Mouse (Mus musculus) hindbrain, embryonic 15.5 days (tissue): ENCODE results near the gene Plcb4. TPM values are rescaled to one million over a fixed set of nuclear protein-coding genes. Genes with fewer than 3 reads are reported as not detected.

Experiments
- ATAC-seq: fragments of 200-750 bp; cut with Nextera tagmentation; 2 replicates; pipeline ENCODE4 v1.8.0; 2017; ENCODE audit warnings: low read depth, moderate number of reproducible peaks, moderate TSS enrichment; ENCODE audit not compliant: low FRiP score
- H3K27ac ChIP-seq: fragments of 300-500 bp; sonication (generic); replicated peaks from 2 replicates; pipeline ENCODE4 v1.5.1; 2015; ENCODE audit warnings: mild to moderate bottlenecking, inconsistent platforms
- H3K27me3 ChIP-seq: fragments of 300-500 bp; sonication (generic); 2 replicates; pipeline ENCODE4 v1.6.1; 2015; ENCODE audit warnings: control low read depth, inconsistent platforms
- H3K36me3 ChIP-seq: fragments of 300-500 bp; sonication (generic); 2 replicates; pipeline ENCODE4 v1.6.1; 2015; ENCODE audit warnings: control low read depth, inconsistent platforms
- H3K4me1 ChIP-seq: fragments of 300-500 bp; sonication (generic); replicated peaks from 2 replicates; pipeline ENCODE4 v1.6.1; 2015; ENCODE audit warnings: control low read depth, inconsistent platforms
- H3K4me2 ChIP-seq: fragments of 300-500 bp; sonication (generic); 2 replicates; pipeline ENCODE4 v1.6.1; 2015; ENCODE audit warnings: moderate library complexity, mild to moderate bottlenecking, inconsistent platforms
- H3K4me3 ChIP-seq: fragments of 300-500 bp; sonication (generic); 2 replicates; pipeline ENCODE4 v1.5.1; 2015; ENCODE audit warnings: mild to moderate bottlenecking, inconsistent platforms
- H3K9ac ChIP-seq: fragments of 300-500 bp; sonication (generic); 2 replicates; pipeline ENCODE4 v1.6.1; 2015; ENCODE audit warnings: inconsistent platforms
- H3K9me3 ChIP-seq: fragments of 300-500 bp; sonication (generic); 2 replicates; pipeline ENCODE4 v1.6.1; 2016; ENCODE audit warnings: control low read depth, inconsistent platforms
- WGBS: fragments of 180-500 bp; shearing (Covaris S2); methylation state at CpG from one replicate; pipeline ENCODE4 v1.1.7; 2015; 5-methylcytosine and 5-hydroxymethylcytosine counted together
- polyA plus RNA-seq: library from polyadenylated mRNA; unstranded; fragments of >200 nt; fragmentation: Nextera tagmentation; extraction: Ambion mirVana; gene quantifications from 2 replicates; pipeline ENCODE4 v1.2.1, GENCODE M21; 2015

Plcb4 gene
- polyA plus RNA-seq, 1 experiment from 2014 or later, result 46.1 TPM

GRCm38 (mm10) chr2:135993314-135993713 lies 334.5 kb downstream of the Plcb4 start:
- whole genome bisulfite sequencing, result 88% methylated on average over 11 of the region's 11 CpGs
- H3K27me3 ChIP-seq, result no peaks in the 10 kb centered on the region
- no peak for ATAC-seq
- H3K4me1 ChIP-seq, result peaks cover 12% of the 10 kb centered on the region
- H3K4me3 ChIP-seq, result no peak overlapping the region
- no peak overlapping the region for H3K9ac ChIP-seq
- H3K4me2 ChIP-seq, result no peak overlapping the region
- 0 out of 2 replicates have a peak, but pooled peaks cover 4% of the 10 kb centered on the region for H3K36me3 ChIP-seq
- H3K27ac ChIP-seq, result no peak overlapping the region
- no peaks in the 10 kb centered on the region for H3K9me3 ChIP-seq

- Histone ChIP-seq H3K9ac (no peak overlapping the region), H3K4me1 (peaks cover 14% of the 10 kb centered on the region), H3K4me2 (no peak overlapping the region), H3K4me3 (no peak overlapping the region), H3K9me3 (no peaks in the 10 kb centered on the region), H3K27ac (no peak overlapping the region), H3K27me3 (no peaks in the 10 kb centered on the region), H3K36me3 (0 out of 2 replicates have a peak, but pooled peaks cover 4% of the 10 kb centered on the region)
- no peak for ATAC-seq
- 92% methylated on average over 4 of the region's 4 CpGs for WGBS
Measured at GRCm38 (mm10) chr2:135995196-135995595, 336.4 kb downstream of the Plcb4 start.

- no peaks in the 10 kb centered on the region for H3K27me3 ChIP-seq
- H3K9me3 ChIP-seq, result no peaks in the 10 kb centered on the region
- no peak overlapping the region for H3K9ac ChIP-seq
- H3K4me1 ChIP-seq, result peaks cover 14% of the 10 kb centered on the region
- no peak overlapping the region for H3K4me3 ChIP-seq
- 0 out of 2 replicates have a peak, but pooled peaks cover 4% of the 10 kb centered on the region for H3K36me3 ChIP-seq
- ATAC-seq, result no peak
- peak overlapping the region; percentile 68 for H3K27ac ChIP-seq
- WGBS, result 79% methylated on average over 6 of the region's 6 CpGs
- no peak overlapping the region for H3K4me2 ChIP-seq
Measured at GRCm38 (mm10) chr2:135996936-135997335, 338.1 kb downstream of the Plcb4 start.

DNA sequence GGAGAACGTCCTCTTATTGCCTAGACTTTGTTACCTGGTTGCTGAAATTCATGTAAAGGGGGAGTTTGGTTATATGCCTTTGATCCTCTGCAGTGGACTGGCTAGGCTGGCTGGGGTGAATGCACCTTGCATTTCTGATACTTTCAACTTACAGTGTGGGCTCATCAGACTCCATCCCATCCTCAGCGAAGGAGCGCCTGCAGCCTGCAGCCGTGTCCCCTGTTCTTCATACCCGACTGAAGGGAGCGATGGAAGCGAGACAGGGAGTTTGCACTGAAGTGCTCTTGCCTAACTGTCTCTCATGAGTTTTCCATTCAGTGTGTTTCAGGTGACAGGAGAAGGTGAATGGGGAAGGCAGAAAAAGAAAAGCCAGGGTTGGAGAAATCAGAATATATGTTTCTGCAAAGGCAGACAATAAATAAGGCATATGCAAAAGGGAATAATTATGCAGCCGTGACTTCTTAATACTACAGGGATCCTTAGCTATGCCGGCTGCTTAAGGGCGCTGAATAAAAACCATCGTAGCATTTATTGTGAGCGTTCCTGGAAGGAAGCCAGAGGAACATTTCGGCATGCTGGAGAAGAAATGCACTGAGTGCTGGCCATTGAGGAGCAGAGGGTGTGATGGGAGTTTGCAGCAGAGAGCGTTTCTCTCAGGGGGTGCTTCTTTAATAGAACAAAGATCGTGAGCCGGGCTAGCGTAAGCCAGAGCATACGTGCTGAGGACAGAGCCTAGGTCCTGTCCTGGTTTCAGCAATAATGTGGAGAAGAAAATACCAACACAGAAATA lies 338.7 kb downstream of the Plcb4 start:
- H3K4me2 ChIP-seq, result peak overlapping the region; percentile 44
- H3K9me3 ChIP-seq, result no peaks in the 10 kb centered on the region
- 37% methylated on average over 18 of the region's 18 CpGs for WGBS
- ATAC-seq, result peak; percentile 49; the same call in 1 of the 2 replicates
- peak overlapping the region; percentile 68 for H3K27ac ChIP-seq
- H3K9ac ChIP-seq, result no peak overlapping the region
- H3K27me3 ChIP-seq, result no peaks in the 10 kb centered on the region
- H3K4me3 ChIP-seq, result no peak overlapping the region
- peaks cover 14% of the 10 kb centered on the region for H3K4me1 ChIP-seq
- H3K36me3 ChIP-seq, result 0 out of 2 replicates have a peak, but pooled peaks cover 4% of the 10 kb centered on the region

GRCm38 (mm10) chr2:135998886-135999285 lies 340.1 kb downstream of the Plcb4 start:
- Histone ChIP-seq H3K27me3 (no peaks in the 10 kb centered on the region), H3K9me3 (no peaks in the 10 kb centered on the region), H3K9ac (no peak overlapping the region), H3K36me3 (peaks cover 8% of the 10 kb centered on the region; the same call in 1 of the 2 replicates), H3K4me1 (peaks cover 14% of the 10 kb centered on the region), H3K4me2 (peak overlapping the region; percentile 10; the same call in 1 of the 2 replicates), H3K27ac (peak overlapping the region; percentile 68; the same call in 1 of the 2 replicates), H3K4me3 (no peak overlapping the region)
- no peak for ATAC-seq
- 81% methylated on average over 7 of the region's 7 CpGs for WGBS

DNA sequence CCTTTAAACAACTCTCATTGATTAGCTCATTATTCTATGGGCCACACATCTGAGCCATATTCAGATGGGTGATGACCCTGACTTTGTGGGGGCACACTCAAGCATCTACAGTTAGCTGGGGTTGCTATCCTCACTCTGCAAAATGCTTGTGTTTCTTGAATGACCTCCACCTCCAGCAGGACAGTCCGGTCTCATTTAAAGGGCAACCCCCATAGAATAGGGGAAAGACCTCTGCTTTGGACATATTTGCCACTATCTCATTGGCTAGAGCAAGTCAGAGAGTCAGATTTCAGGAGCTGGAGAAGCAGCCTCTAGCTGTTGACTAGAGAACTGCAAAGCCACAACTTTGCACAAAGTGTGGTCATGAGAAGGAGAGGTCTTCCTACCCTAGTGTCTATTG lies 340.6 kb downstream of the Plcb4 start:
- peaks cover 14% of the 10 kb centered on the region for H3K4me1 ChIP-seq
- WGBS, result 55% methylated on average over 1 of the region's 1 CpGs
- no peak overlapping the region for H3K4me3 ChIP-seq
- no peaks in the 10 kb centered on the region for H3K9me3 ChIP-seq
- H3K27me3 ChIP-seq, result no peaks in the 10 kb centered on the region
- H3K27ac ChIP-seq, result peak overlapping the region; percentile 68; the same call in 1 of the 2 replicates
- peaks cover 4% of the 10 kb centered on the region; the same call in 1 of the 2 replicates for H3K36me3 ChIP-seq
- ATAC-seq, result no peak
- H3K4me2 ChIP-seq, result no peak overlapping the region
- no peak overlapping the region for H3K9ac ChIP-seq

- H3K4me1 ChIP-seq, result peaks cover 14% of the 10 kb centered on the region
- no peaks in the 10 kb centered on the region for H3K9me3 ChIP-seq
- H3K27ac ChIP-seq, result no peak overlapping the region
- no peak for ATAC-seq
- H3K9ac ChIP-seq, result no peak overlapping the region
- peaks cover 4% of the 10 kb centered on the region; the same call in 1 of the 2 replicates for H3K36me3 ChIP-seq
- no peaks in the 10 kb centered on the region for H3K27me3 ChIP-seq
- no peak overlapping the region for H3K4me2 ChIP-seq
- WGBS, result 62% methylated on average over 5 of the region's 5 CpGs
- H3K4me3 ChIP-seq, result no peak overlapping the region
Measured at GRCm38 (mm10) chr2:136000933-136001332, 342.1 kb downstream of the Plcb4 start.

DNA sequence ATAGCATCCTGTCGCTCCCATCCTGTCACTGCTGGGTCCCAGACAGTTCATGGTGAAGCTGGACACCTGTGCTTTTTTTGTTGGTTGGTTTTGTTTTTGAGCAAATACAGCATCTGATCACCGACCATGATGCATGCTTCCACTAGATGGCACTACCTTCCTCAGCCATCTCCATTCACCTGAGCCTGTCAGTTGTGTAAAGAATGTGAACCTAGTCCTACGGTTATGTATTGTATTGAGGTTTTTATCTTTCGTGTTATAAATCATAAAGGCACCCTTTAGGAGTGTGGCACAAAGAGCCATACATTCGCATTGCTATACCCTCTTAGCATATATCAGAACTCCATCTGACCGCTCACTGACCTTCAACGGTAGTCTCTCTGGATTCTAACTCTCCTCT lies 343.3 kb downstream of the Plcb4 start:
- whole genome bisulfite sequencing, result 49% methylated on average over 7 of the region's 7 CpGs
- Histone ChIP-seq H3K36me3 (peaks cover 4% of the 10 kb centered on the region; the same call in 1 of the 2 replicates), H3K27ac (no peak overlapping the region; the same call in 1 of the 2 replicates), H3K9me3 (no peaks in the 10 kb centered on the region), H3K4me2 (no peak overlapping the region), H3K9ac (no peak overlapping the region), H3K4me1 (peaks cover 14% of the 10 kb centered on the region), H3K27me3 (no peaks in the 10 kb centered on the region), H3K4me3 (no peak overlapping the region)
- ATAC-seq, result peak; percentile 52

GRCm38 (mm10) chr2:136003836-136004235 lies 345.0 kb downstream of the Plcb4 start:
- no peak overlapping the region for H3K4me2 ChIP-seq
- H3K36me3 ChIP-seq, result peaks cover 5% of the 10 kb centered on the region
- no peak overlapping the region for H3K9ac ChIP-seq
- no peak for ATAC-seq
- no peaks in the 10 kb centered on the region for H3K27me3 ChIP-seq
- H3K9me3 ChIP-seq, result no peaks in the 10 kb centered on the region
- WGBS, result 62% methylated on average over 1 of the region's 1 CpGs
- H3K4me3 ChIP-seq, result no peak overlapping the region
- H3K27ac ChIP-seq, result no peak overlapping the region
- no peaks in the 10 kb centered on the region for H3K4me1 ChIP-seq

- 90% methylated on average over 5 of the region's 5 CpGs for WGBS
- Histone ChIP-seq H3K9me3 (no peaks in the 10 kb centered on the region), H3K27me3 (no peaks in the 10 kb centered on the region)
Measured at GRCm38 (mm10) chr2:136006280-136006679, 347.5 kb downstream of the Plcb4 start.

GRCm38 (mm10) chr2:136012759-136013158 lies 353.9 kb downstream of the Plcb4 start:
- Histone ChIP-seq H3K27ac (no peak overlapping the region), H3K4me1 (no peaks in the 10 kb centered on the region), H3K9me3 (no peaks in the 10 kb centered on the region), H3K36me3 (peaks cover 3% of the 10 kb centered on the region), H3K9ac (no peak overlapping the region), H3K27me3 (no peaks in the 10 kb centered on the region), H3K4me3 (no peak overlapping the region), H3K4me2 (no peak overlapping the region)
- 93% methylated on average over 9 of the region's 9 CpGs for WGBS
- no peak for ATAC-seq

More at GRCm38 (mm10) chr2:136006280-136006679, 347.5 kb downstream of the Plcb4 start:
- H3K36me3 ChIP-seq, result peaks cover 7% of the 10 kb centered on the region
- no peak overlapping the region for H3K4me3 ChIP-seq
- no peak overlapping the region for H3K27ac ChIP-seq
- ATAC-seq, result no peak
- H3K9ac ChIP-seq, result no peak overlapping the region
- no peaks in the 10 kb centered on the region for H3K4me1 ChIP-seq
- H3K4me2 ChIP-seq, result no peak overlapping the region

- WGBS, result 71% methylated on average over 4 of the region's 4 CpGs
- H3K36me3 ChIP-seq, result no peaks in the 10 kb centered on the region
- H3K27me3 ChIP-seq, result no peaks in the 10 kb centered on the region
- H3K4me3 ChIP-seq, result no peak overlapping the region
- H3K9ac ChIP-seq, result no peak overlapping the region
- peaks cover 15% of the 10 kb centered on the region for H3K4me1 ChIP-seq
- no peak overlapping the region for H3K4me2 ChIP-seq
- ATAC-seq, result no peak
- H3K27ac ChIP-seq, result no peak overlapping the region
- no peaks in the 10 kb centered on the region for H3K9me3 ChIP-seq
Measured at GRCm38 (mm10) chr2:136048464-136048863, 389.7 kb downstream of the Plcb4 start.
